Mouse (Mus musculus) small intestine, adult 2 months (tissue): Measurements from ENCODE around the gene Zbtb44.

Experiments
- CTCF ChIP-seq: fragments of 200-500 bp; IDR thresholded peaks from 2 replicates; pipeline ENCODE4 v1.5.1; 2012; ENCODE audit warnings: low read depth, mild to moderate bottlenecking, control low read depth, inconsistent platforms, low read length, moderate library complexity, mixed read lengths; ENCODE audit not compliant: insufficient replicate concordance, insufficient read length; ENCODE audit errors: extremely low read depth
- POLR2A ChIP-seq: fragments of 200-500 bp; IDR thresholded peaks from 2 replicates; pipeline ENCODE4 v1.6.1; 2012; ENCODE audit warnings: low read depth, mild to moderate bottlenecking, control low read depth, inconsistent platforms, low read length, moderate library complexity

GRCm38 (mm10) chr9:31119882-31120532 is 89.6 kb downstream of the Zbtb44 start:
- TF ChIP-seq POLR2A (no peak), CTCF (no peak)
